Mouse (Mus musculus) thymus, adult 2 months (tissue): ENCODE data around the gene Cdyl.

Experiments used
- CTCF ChIP-seq: fragments of 200-500 bp; IDR thresholded peaks from 2 replicates; pipeline ENCODE4 v1.5.1; 2012; ENCODE audit warnings: mild to moderate bottlenecking, control low read depth, low read length, moderate library complexity, borderline replicate concordance; ENCODE audit not compliant: control insufficient read depth, poor library complexity, insufficient read depth; ENCODE audit errors: extremely low read depth
- POLR2A ChIP-seq: fragments of 200-500 bp; IDR thresholded peaks from 2 replicates; pipeline ENCODE4 v1.6.1; 2012; ENCODE audit warnings: mild to moderate bottlenecking, low read length, control low read depth, moderate library complexity; ENCODE audit not compliant: control insufficient read depth, poor library complexity, insufficient read depth; ENCODE audit errors: extremely low read depth

GRCm38 (mm10) chr13:35612506-35612905 is 47.1 kb upstream of the Cdyl start:
- TF ChIP-seq POLR2A (no peak), CTCF (no peak)
